Mouse (Mus musculus) limb, embryonic 10.5 days (tissue): ENCODE measurements around the gene Olfr324. TPM values are rescaled to one million over a fixed set of nuclear protein-coding genes. Genes with fewer than 3 reads are reported as not detected.
A peak's percentile ranks its signal among the peaks of the same experiment; 100 is the strongest.

Experiments used
- DNase-seq: peaks from one replicate; pipeline ENCODE4 v3.0.0-alpha.2; 2017; ENCODE audit warnings: low spot score
- H3K27ac ChIP-seq: fragments of 300-500 bp; sonication (generic); 2 replicates; pipeline ENCODE4 v1.5.1; 2016; ENCODE audit warnings: mild to moderate bottlenecking
- H3K27me3 ChIP-seq: fragments of 300-500 bp; sonication (generic); 2 replicates; pipeline ENCODE4 v1.6.1; 2016; ENCODE audit warnings: low read depth, mild to moderate bottlenecking; ENCODE audit not compliant: poor library complexity, severe bottlenecking
- H3K36me3 ChIP-seq: fragments of 300-500 bp; sonication (generic); 2 replicates; pipeline ENCODE4 v1.6.1; 2016; ENCODE audit warnings: mild to moderate bottlenecking, moderate library complexity
- H3K4me1 ChIP-seq: fragments of 300-500 bp; sonication (generic); 2 replicates; pipeline ENCODE4 v1.6.1; 2016
- H3K4me3 ChIP-seq: fragments of 300-500 bp; sonication (generic); 2 replicates; pipeline ENCODE4 v1.5.1; 2016; ENCODE audit warnings: mild to moderate bottlenecking, moderate library complexity
- H3K9me3 ChIP-seq: fragments of 300-500 bp; sonication (generic); replicated peaks from 2 replicates; pipeline ENCODE4 v1.6.1; 2016; ENCODE audit warnings: mild to moderate bottlenecking
- WGBS: fragments of 180-500 bp; shearing (Covaris S2); methylation state at CpG from one replicate; pipeline ENCODE4 v1.1.7; 2016; 5-methylcytosine and 5-hydroxymethylcytosine counted together
- polyA plus RNA-seq: library from polyadenylated mRNA; unstranded; fragments of >200 nt; fragmentation: Nextera tagmentation; extraction: Ambion mirVana; gene quantifications from 2 replicates; pipeline ENCODE4 v1.2.1, GENCODE M21; 2016

Gene Olfr324
- polyA plus RNA-seq: not detected in 2 replicates

- no peak within 1 kb of the TSS for H3K4me3 ChIP-seq
Observed at GRCm38 (mm10) chr11:58594814-58595213, at the start of gene Olfr324. Gene Olfr324 (plus strand): TSS chr11:58595114.

GRCm38 (mm10) chr11:58546322-58546721, 48.6 kb upstream of the Olfr324 start, which contains the start of gene Olfr329-ps:
Gene Olfr329-ps (minus strand): TSS chr11:58546422.
- 91% methylated on average over 5 of the region's 5 CpGs for WGBS
- Histone ChIP-seq H3K27ac (no peak within 1 kb of the TSS), H3K4me3 (no peak within 1 kb of the TSS), H3K27me3 (no peaks in the 10 kb centered on the region), H3K36me3 (no peaks in the 10 kb centered on the region), H3K4me1 (no peaks in the 10 kb centered on the region), H3K9me3 (no peaks in the 10 kb centered on the region)
- DNase-seq: no peak

More at GRCm38 (mm10) chr11:58594814-58595213, at the start of gene Olfr324:
- no peaks in the 10 kb centered on the region for H3K4me1 ChIP-seq
- H3K27ac ChIP-seq: no peak within 1 kb of the TSS
- WGBS: 85% methylated on average over 6 of the region's 6 CpGs
- no peaks in the 10 kb centered on the region for H3K36me3 ChIP-seq
- H3K27me3 ChIP-seq: no peaks in the 10 kb centered on the region
- no peaks in the 10 kb centered on the region for H3K9me3 ChIP-seq
- no peak for DNase-seq

GRCm38 (mm10) chr11:58555536-58555935, 39.4 kb upstream of the Olfr324 start, which contains the start of gene Olfr328:
Gene Olfr328 (minus strand): TSS chr11:58555636.
- DNase-seq: no peak
- no peaks in the 10 kb centered on the region for H3K9me3 ChIP-seq
- H3K27me3 ChIP-seq: no peaks in the 10 kb centered on the region
- H3K27ac ChIP-seq: no peak within 1 kb of the TSS
- H3K4me1 ChIP-seq: no peaks in the 10 kb centered on the region
- no peak within 1 kb of the TSS for H3K4me3 ChIP-seq
- 100% methylated on average over 1 of the region's 1 CpGs for WGBS
- no peaks in the 10 kb centered on the region for H3K36me3 ChIP-seq

GRCm38 (mm10) chr11:58570405-58570804, 24.5 kb upstream of the Olfr324 start, which contains the start of gene Olfr224:
Gene Olfr224 (minus strand): TSS chr11:58570553.
- WGBS: 87% methylated on average over 5 of the region's 5 CpGs
- DNase-seq: no peak

GRCm38 (mm10) chr11:58577430-58577829, 17.5 kb upstream of the Olfr324 start, which contains the start of gene Olfr325:
Gene Olfr325 (plus strand): TSS chr11:58577730.
- DNase-seq: no peak
- Histone ChIP-seq H3K4me1 (no peaks in the 10 kb centered on the region), H3K27ac (no peak within 1 kb of the TSS), H3K4me3 (no peak within 1 kb of the TSS), H3K36me3 (no peaks in the 10 kb centered on the region), H3K27me3 (no peaks in the 10 kb centered on the region), H3K9me3 (no peaks in the 10 kb centered on the region)
- 82% methylated on average over 1 of the region's 1 CpGs for WGBS

More at GRCm38 (mm10) chr11:58570405-58570804, 24.5 kb upstream of the Olfr324 start, which contains the start of gene Olfr224:
- no peaks in the 10 kb centered on the region for H3K9me3 ChIP-seq
- H3K4me3 ChIP-seq: no peak within 1 kb of the TSS
- no peaks in the 10 kb centered on the region for H3K27me3 ChIP-seq
- no peaks in the 10 kb centered on the region for H3K36me3 ChIP-seq
- H3K4me1 ChIP-seq: no peaks in the 10 kb centered on the region
- H3K27ac ChIP-seq: no peak within 1 kb of the TSS

- Histone ChIP-seq H3K9me3 (no peaks in the 10 kb centered on the region), H3K4me3 (no peak overlapping the region), H3K27ac (no peak overlapping the region), H3K27me3 (no peaks in the 10 kb centered on the region), H3K36me3 (no peaks in the 10 kb centered on the region), H3K4me1 (no peaks in the 10 kb centered on the region)
- no peak for DNase-seq
- 85% methylated on average over 8 of the region's 8 CpGs for WGBS
Observed at GRCm38 (mm10) chr11:58578636-58579035, 16.3 kb upstream of the Olfr324 start.

GRCm38 (mm10) chr11:58587898-58588348, 7.0 kb upstream of the Olfr324 start:
- Histone ChIP-seq H3K27ac (no peak overlapping the region), H3K4me1 (no peaks in the 10 kb centered on the region), H3K36me3 (no peaks in the 10 kb centered on the region), H3K9me3 (no peaks in the 10 kb centered on the region), H3K4me3 (no peak overlapping the region), H3K27me3 (no peaks in the 10 kb centered on the region)
- 69% methylated on average over 7 of the region's 7 CpGs for WGBS
- peak; percentile 48 for DNase-seq

- no peaks in the 10 kb centered on the region for H3K36me3 ChIP-seq
- no peak for DNase-seq
- H3K4me3 ChIP-seq: no peak overlapping the region
- no peaks in the 10 kb centered on the region for H3K9me3 ChIP-seq
- H3K4me1 ChIP-seq: no peaks in the 10 kb centered on the region
- H3K27ac ChIP-seq: no peak overlapping the region
- 61% methylated on average over 3 of the region's 3 CpGs for WGBS
- H3K27me3 ChIP-seq: no peaks in the 10 kb centered on the region
Observed at GRCm38 (mm10) chr11:58588620-58589250, 6.2 kb upstream of the Olfr324 start.

- no peak overlapping the region for H3K4me3 ChIP-seq
- no peaks in the 10 kb centered on the region for H3K9me3 ChIP-seq
- H3K27me3 ChIP-seq: no peaks in the 10 kb centered on the region
- no peaks in the 10 kb centered on the region for H3K36me3 ChIP-seq
- no peaks in the 10 kb centered on the region for H3K4me1 ChIP-seq
- WGBS: 89% methylated on average over 13 of the region's 13 CpGs
- DNase-seq: no peak
- H3K27ac ChIP-seq: no peak overlapping the region
Observed at GRCm38 (mm10) chr11:58597837-58598236, 2.9 kb downstream of the Olfr324 start.

- no peaks in the 10 kb centered on the region for H3K9me3 ChIP-seq
- H3K27ac ChIP-seq: no peak overlapping the region
- H3K36me3 ChIP-seq: no peaks in the 10 kb centered on the region
- no peaks in the 10 kb centered on the region for H3K4me1 ChIP-seq
- H3K27me3 ChIP-seq: no peaks in the 10 kb centered on the region
- no peak for DNase-seq
- no peak overlapping the region for H3K4me3 ChIP-seq
Observed at GRCm38 (mm10) chr11:58602062-58602461, 7.1 kb downstream of the Olfr324 start.

- no peak for DNase-seq
- Histone ChIP-seq H3K4me3 (no peak overlapping the region), H3K9me3 (no peaks in the 10 kb centered on the region), H3K27ac (no peak overlapping the region), H3K36me3 (no peaks in the 10 kb centered on the region), H3K4me1 (no peaks in the 10 kb centered on the region), H3K27me3 (no peaks in the 10 kb centered on the region)
- WGBS: 90% methylated on average over 6 of the region's 6 CpGs
Observed at GRCm38 (mm10) chr11:58602800-58603560, 8.1 kb downstream of the Olfr324 start.

GRCm38 (mm10) chr11:58604688-58605087, 9.8 kb downstream of the Olfr324 start:
- 83% methylated on average over 2 of the region's 2 CpGs for WGBS
- no peaks in the 10 kb centered on the region for H3K27me3 ChIP-seq
- no peak overlapping the region for H3K4me3 ChIP-seq
- no peaks in the 10 kb centered on the region for H3K36me3 ChIP-seq
- H3K4me1 ChIP-seq: no peaks in the 10 kb centered on the region
- H3K27ac ChIP-seq: no peak overlapping the region
- H3K9me3 ChIP-seq: no peaks in the 10 kb centered on the region
- no peak for DNase-seq

GRCm38 (mm10) chr11:58605228-58605627, 10.3 kb downstream of the Olfr324 start:
- Histone ChIP-seq H3K4me3 (no peak overlapping the region), H3K36me3 (no peaks in the 10 kb centered on the region), H3K27me3 (no peaks in the 10 kb centered on the region), H3K9me3 (no peaks in the 10 kb centered on the region), H3K4me1 (no peaks in the 10 kb centered on the region), H3K27ac (no peak overlapping the region)
- no peak for DNase-seq
- WGBS: 79% methylated on average over 3 of the region's 3 CpGs
